Mouse (Mus musculus): ENCODE measurements around the gene Itsn1. TPM values are rescaled to one million over a fixed set of nuclear protein-coding genes. Genes with fewer than 3 reads are reported as not detected.

The Itsn1 gene
- polyA plus RNA-seq, 1 experiment from 2014 or later: 62.7 TPM

- no peak for ATAC-seq
- WGBS: 95% methylated on average over 9 of the region's 9 CpGs
- H3K36me3 ChIP-seq: peaks cover 33% of the 10 kb centered on the region
- H3K27me3 ChIP-seq: no peaks in the 10 kb centered on the region
- no peak overlapping the region for H3K4me2 ChIP-seq (replicated peaks)
- H3K9ac ChIP-seq (replicated peaks): no peak overlapping the region
- no peaks in the 10 kb centered on the region for H3K4me1 ChIP-seq (replicated peaks)
- no peak overlapping the region for H3K27ac ChIP-seq
- no peak overlapping the region for H3K4me3 ChIP-seq (replicated peaks)
- no peaks in the 10 kb centered on the region for H3K9me3 ChIP-seq
These were observed 66.5 kb downstream of the Itsn1 start for GRCm38 (mm10) chr16:91795606-91796005.

- no peaks in the 10 kb centered on the region for H3K27me3 ChIP-seq
- no peak overlapping the region for H3K27ac ChIP-seq
- 93% methylated on average over 13 of the region's 13 CpGs for WGBS
- H3K36me3 ChIP-seq: peaks cover 50% of the 10 kb centered on the region
- no peak overlapping the region for H3K4me2 ChIP-seq (replicated peaks)
- no peaks in the 10 kb centered on the region for H3K4me1 ChIP-seq (replicated peaks)
- no peak overlapping the region for H3K9ac ChIP-seq (replicated peaks)
- no peaks in the 10 kb centered on the region for H3K9me3 ChIP-seq
- H3K4me3 ChIP-seq (replicated peaks): no peak overlapping the region
- ATAC-seq: no peak
These were observed 72.3 kb downstream of the Itsn1 start for GRCm38 (mm10) chr16:91801426-91801825.

GRCm38 (mm10) chr16:91802461-91803062, 73.5 kb downstream of the Itsn1 start:
- ATAC-seq: no peak
- H3K4me1 ChIP-seq (replicated peaks): no peaks in the 10 kb centered on the region
- no peaks in the 10 kb centered on the region for H3K27me3 ChIP-seq
- H3K9ac ChIP-seq (replicated peaks): no peak overlapping the region
- no peaks in the 10 kb centered on the region for H3K9me3 ChIP-seq
- H3K4me3 ChIP-seq (replicated peaks): no peak overlapping the region
- H3K36me3 ChIP-seq: peaks cover 52% of the 10 kb centered on the region
- no peak overlapping the region for H3K4me2 ChIP-seq (replicated peaks)
- 89% methylated on average over 5 of the region's 5 CpGs for WGBS
- H3K27ac ChIP-seq: no peak overlapping the region

- H3K9me3 ChIP-seq: no peaks in the 10 kb centered on the region
- H3K27ac ChIP-seq: no peak overlapping the region
- no peak overlapping the region for H3K9ac ChIP-seq (replicated peaks)
- peaks cover 58% of the 10 kb centered on the region for H3K36me3 ChIP-seq
- ATAC-seq: no peak
- H3K4me1 ChIP-seq (replicated peaks): no peaks in the 10 kb centered on the region
- no peaks in the 10 kb centered on the region for H3K27me3 ChIP-seq
- no peak overlapping the region for H3K4me2 ChIP-seq (replicated peaks)
- 88% methylated on average over 8 of the region's 8 CpGs for WGBS
- no peak overlapping the region for H3K4me3 ChIP-seq (replicated peaks)
These were observed 75.3 kb downstream of the Itsn1 start for GRCm38 (mm10) chr16:91804418-91804817.

GRCm38 (mm10) chr16:91804831-91805230, 75.8 kb downstream of the Itsn1 start:
- H3K4me1 ChIP-seq (replicated peaks): no peaks in the 10 kb centered on the region
- H3K9me3 ChIP-seq: no peaks in the 10 kb centered on the region
- no peak overlapping the region for H3K4me2 ChIP-seq (replicated peaks)
- no peaks in the 10 kb centered on the region for H3K27me3 ChIP-seq
- no peak overlapping the region for H3K9ac ChIP-seq (replicated peaks)
- H3K27ac ChIP-seq: no peak overlapping the region
- no peak overlapping the region for H3K4me3 ChIP-seq (replicated peaks)
- no peak for ATAC-seq
- 73% methylated on average over 5 of the region's 5 CpGs for WGBS
- H3K36me3 ChIP-seq: peaks cover 62% of the 10 kb centered on the region

GRCm38 (mm10) chr16:91810235-91810634, 81.2 kb downstream of the Itsn1 start:
- H3K4me1 ChIP-seq (replicated peaks): no peaks in the 10 kb centered on the region
- H3K4me3 ChIP-seq (replicated peaks): no peak overlapping the region
- peaks cover 70% of the 10 kb centered on the region for H3K36me3 ChIP-seq
- no peaks in the 10 kb centered on the region for H3K27me3 ChIP-seq
- ATAC-seq: no peak
- WGBS: 95% methylated on average over 7 of the region's 7 CpGs
- H3K9ac ChIP-seq (replicated peaks): no peak overlapping the region
- no peak overlapping the region for H3K4me2 ChIP-seq (replicated peaks)
- no peaks in the 10 kb centered on the region for H3K9me3 ChIP-seq
- H3K27ac ChIP-seq: no peak overlapping the region

GRCm38 (mm10) chr16:91811339-91811738, 82.3 kb downstream of the Itsn1 start:
- H3K9me3 ChIP-seq: no peaks in the 10 kb centered on the region
- H3K36me3 ChIP-seq: peaks cover 75% of the 10 kb centered on the region
- H3K27me3 ChIP-seq: no peaks in the 10 kb centered on the region
- H3K27ac ChIP-seq: no peak overlapping the region
- H3K9ac ChIP-seq (replicated peaks): no peak overlapping the region
- H3K4me3 ChIP-seq (replicated peaks): no peak overlapping the region
- WGBS: 92% methylated on average over 7 of the region's 7 CpGs
- ATAC-seq: no peak
- no peaks in the 10 kb centered on the region for H3K4me1 ChIP-seq (replicated peaks)
- H3K4me2 ChIP-seq (replicated peaks): no peak overlapping the region

- H3K36me3 ChIP-seq: peaks cover 77% of the 10 kb centered on the region
- no peak overlapping the region for H3K4me3 ChIP-seq (replicated peaks)
- no peak overlapping the region for H3K9ac ChIP-seq (replicated peaks)
- no peaks in the 10 kb centered on the region for H3K9me3 ChIP-seq
- no peaks in the 10 kb centered on the region for H3K4me1 ChIP-seq (replicated peaks)
- no peak overlapping the region for H3K27ac ChIP-seq
- 93% methylated on average over 9 of the region's 9 CpGs for WGBS
- H3K27me3 ChIP-seq: no peaks in the 10 kb centered on the region
- H3K4me2 ChIP-seq (replicated peaks): no peak overlapping the region
- ATAC-seq: no peak
These were observed 82.8 kb downstream of the Itsn1 start for GRCm38 (mm10) chr16:91811876-91812275.

GRCm38 (mm10) chr16:91813543-91813942, 84.5 kb downstream of the Itsn1 start:
- Histone ChIP-seq H3K9ac (replicated peaks) (no peak overlapping the region), H3K36me3 (peaks cover 87% of the 10 kb centered on the region), H3K4me2 (replicated peaks) (no peak overlapping the region), H3K9me3 (no peaks in the 10 kb centered on the region), H3K4me3 (replicated peaks) (no peak overlapping the region), H3K27ac (no peak overlapping the region), H3K4me1 (replicated peaks) (no peaks in the 10 kb centered on the region), H3K27me3 (no peaks in the 10 kb centered on the region)
- no peak for ATAC-seq
- WGBS: 91% methylated on average over 6 of the region's 6 CpGs

GRCm38 (mm10) chr16:91815067-91815466, 86.0 kb downstream of the Itsn1 start:
- 97% methylated on average over 3 of the region's 3 CpGs for WGBS
- H3K36me3 ChIP-seq: peaks cover 88% of the 10 kb centered on the region
- H3K4me3 ChIP-seq (replicated peaks): no peak overlapping the region
- no peak overlapping the region for H3K27ac ChIP-seq
- H3K9me3 ChIP-seq: no peaks in the 10 kb centered on the region
- no peak overlapping the region for H3K4me2 ChIP-seq (replicated peaks)
- H3K9ac ChIP-seq (replicated peaks): no peak overlapping the region
- H3K27me3 ChIP-seq: no peaks in the 10 kb centered on the region
- ATAC-seq: no peak
- H3K4me1 ChIP-seq (replicated peaks): no peaks in the 10 kb centered on the region

GRCm38 (mm10) chr16:91820299-91820698, 91.2 kb downstream of the Itsn1 start:
- no peak for ATAC-seq
- Histone ChIP-seq H3K9me3 (no peaks in the 10 kb centered on the region), H3K36me3 (peaks cover 76% of the 10 kb centered on the region), H3K27ac (no peak overlapping the region), H3K4me1 (replicated peaks) (no peaks in the 10 kb centered on the region), H3K27me3 (no peaks in the 10 kb centered on the region), H3K4me2 (replicated peaks) (no peak overlapping the region), H3K4me3 (replicated peaks) (no peak overlapping the region), H3K9ac (replicated peaks) (no peak overlapping the region)
- 95% methylated on average over 8 of the region's 8 CpGs for WGBS

- Histone ChIP-seq H3K36me3 (peaks cover 62% of the 10 kb centered on the region), H3K27ac (no peak overlapping the region), H3K9ac (replicated peaks) (no peak overlapping the region), H3K9me3 (no peaks in the 10 kb centered on the region), H3K27me3 (no peaks in the 10 kb centered on the region), H3K4me3 (replicated peaks) (no peak overlapping the region), H3K4me2 (replicated peaks) (no peak overlapping the region), H3K4me1 (replicated peaks) (0 out of 2 replicates have a peak, but pooled peaks cover 5% of the 10 kb centered on the region)
- no peak for ATAC-seq
- WGBS: 95% methylated on average over 7 of the region's 7 CpGs
These were observed 93.2 kb downstream of the Itsn1 start for GRCm38 (mm10) chr16:91822325-91822724.

GRCm38 (mm10) chr16:91822759-91823158, 93.7 kb downstream of the Itsn1 start:
- Histone ChIP-seq H3K4me2 (replicated peaks) (no peak overlapping the region), H3K27ac (no peak overlapping the region), H3K9ac (replicated peaks) (no peak overlapping the region), H3K36me3 (peaks cover 62% of the 10 kb centered on the region), H3K4me3 (replicated peaks) (no peak overlapping the region), H3K4me1 (replicated peaks) (0 out of 2 replicates have a peak, but pooled peaks cover 5% of the 10 kb centered on the region), H3K27me3 (no peaks in the 10 kb centered on the region), H3K9me3 (no peaks in the 10 kb centered on the region)
- ATAC-seq: no peak
- WGBS: 94% methylated on average over 6 of the region's 6 CpGs
